24 mouse cellular contexts compared by ENCODE assay signal in the genomic region with DNA sequence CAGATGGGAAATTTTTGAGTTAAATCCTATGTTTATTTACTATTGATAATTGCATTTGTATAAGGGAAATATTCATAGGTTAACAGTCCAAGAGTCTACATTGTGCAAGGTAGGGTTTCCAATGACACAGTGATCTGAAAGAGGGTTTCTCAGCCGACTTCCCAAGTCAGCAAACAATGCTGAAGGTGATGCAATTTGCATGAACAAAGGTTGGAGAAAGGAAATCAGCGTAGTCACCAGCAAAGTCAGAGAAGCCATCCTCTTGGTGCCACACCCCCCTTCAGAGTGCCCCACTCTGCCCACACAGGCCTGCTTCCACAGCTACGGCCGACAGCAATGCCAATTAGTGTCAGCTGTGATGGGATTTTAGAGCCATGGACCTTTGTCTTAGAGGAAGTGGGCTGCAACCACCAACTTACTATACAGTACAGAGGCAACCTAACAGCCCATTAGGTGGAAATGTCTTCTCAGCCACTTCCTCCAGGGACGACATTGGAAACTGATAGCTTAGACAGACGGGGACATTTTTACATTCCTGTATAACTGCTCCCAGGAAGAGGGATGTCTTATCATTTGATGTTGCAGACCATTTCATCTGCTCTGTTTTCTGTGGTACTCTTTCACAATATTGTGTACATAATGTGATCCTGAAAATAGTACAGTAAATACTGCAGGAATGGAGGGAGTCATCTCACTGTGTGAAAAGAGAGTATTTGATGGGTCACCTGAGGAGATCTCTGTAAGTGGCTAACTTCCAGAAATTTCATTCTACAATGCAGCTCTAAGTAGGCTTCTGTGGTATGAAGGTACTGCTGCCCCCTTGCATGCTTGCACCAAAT.
DNase-seq lines count a peak whose midpoint lies in the region; ATAC-seq and TF ChIP-seq lines count a peak whose summit lies in the region.
"Had no signal": no experiment of that assay in that cellular context is flagged by ENCODE, and none has a peak within 500 bp of the region (broad histone marks: within the 10 kb centered on the region; RNA-seq: fewer than 3 reads in every experiment).

No protein-coding gene starts in this region.

- H3K4me1 ChIP-seq in liver, embryonic 14.5 days (replicated peaks; ENCODE audit: control insufficient read depth in 2 of 2, insufficient read depth in 2 of 2, low read length in 1 of 2), result peaks cover 0 to 2% of the 10 kb centered on the region in 2 experiments; a peak in 1 of 4 replicates
- H3K4me1 ChIP-seq in liver, postnatal 0 days (ENCODE audit: insufficient read depth), result peaks cover 8% of the 10 kb centered on the region; the same call in 1 of the 2 replicates
- no peaks in the 10 kb centered on the region for H3K4me1 ChIP-seq in kidney, embryonic 14.5 days (ENCODE audit: control insufficient read depth, insufficient read depth, low read length)
- H3K4me1 ChIP-seq: stomach, embryonic 15.5 days had no signal

- no peak for TF ChIP-seq CTCF in liver, embryonic 14.5 days (IDR thresholded peaks at IDR 0.05; ENCODE audit: low read depth)
- TF ChIP-seq CTCF in liver, postnatal 0 days (IDR thresholded peaks at IDR 0.05; ENCODE audit: low read depth), result no peak

- H3K9ac ChIP-seq in liver, embryonic 14.5 days (replicated peaks), result no peak overlapping the region
- H3K9ac ChIP-seq in liver, postnatal 0 days (replicated peaks), result no peak overlapping the region
- no peak overlapping the region for H3K9ac ChIP-seq in kidney, embryonic 14.5 days (ENCODE audit: low read depth, low read length)
- H3K9ac ChIP-seq: embryonic facial prominence, embryonic 12.5 days; hindbrain, embryonic 14.5 days; limb, embryonic 15.5 days; stomach, embryonic 15.5 days had no signal

- 0 out of 2 replicates have a peak, but pooled peaks have one; percentile 23 for ATAC-seq in liver, embryonic 14.5 days (ENCODE audit: insufficient read depth)
- peak; percentile 76 for ATAC-seq in granulocyte monocyte progenitor cell, adult 5-6 weeks (replicated peaks; ENCODE audit: poor library complexity, severe bottlenecking)
- peak; percentile 77 for ATAC-seq in liver, postnatal 0 days
- no peak for ATAC-seq in kidney, embryonic 14.5 days (ENCODE audit: low FRiP score, low TSS enrichment)
- ATAC-seq: forebrain, embryonic 16.5 days had no signal

- TF ChIP-seq EP300 in liver, embryonic 14.5 days (IDR thresholded peaks at IDR 0.05; ENCODE audit: low read depth), result no peak
- TF ChIP-seq EP300 in liver, postnatal 0 days (IDR thresholded peaks at IDR 0.05; ENCODE audit: low read depth), result peak; percentile 48

- no peak overlapping the region for H3K4me3 ChIP-seq in liver, embryonic 14.5 days (ENCODE audit: insufficient read depth in 1 of 2, low read depth in 2 of 2, low read length in 2 of 2)
- H3K4me3 ChIP-seq in liver, postnatal 0 days (ENCODE audit: low read depth, low read length), result no peak overlapping the region
- H3K4me3 ChIP-seq in kidney, embryonic 14.5 days (ENCODE audit: low read length), result no peak overlapping the region
- H3K4me3 ChIP-seq: embryonic facial prominence, embryonic 12.5 days; erythroblast, embryonic 14.5 days; limb, embryonic 15.5 days; megakaryocyte, embryonic 14.5 days; stomach, embryonic 15.5 days had no signal

- no peaks in the 10 kb centered on the region for H3K27me3 ChIP-seq in liver, embryonic 14.5 days (ENCODE audit: control insufficient read depth, insufficient read depth, low read length)
- no peaks in the 10 kb centered on the region for H3K27me3 ChIP-seq in liver, postnatal 0 days (ENCODE audit: insufficient read depth, low read length)
- H3K27me3 ChIP-seq in kidney, embryonic 14.5 days (ENCODE audit: control insufficient read depth, insufficient read depth, low read length), result no peaks in the 10 kb centered on the region
- H3K27me3 ChIP-seq: embryonic facial prominence, embryonic 12.5 days; limb, embryonic 15.5 days; megakaryocyte, embryonic 14.5 days; stomach, embryonic 15.5 days had no signal

- H3K36me3 ChIP-seq in liver, embryonic 14.5 days (replicated peaks; ENCODE audit: control insufficient read depth, insufficient read depth, low read depth), result no peaks in the 10 kb centered on the region
- no peaks in the 10 kb centered on the region for H3K36me3 ChIP-seq in liver, postnatal 0 days (replicated peaks; ENCODE audit: insufficient read depth, low read length)
- no peaks in the 10 kb centered on the region for H3K36me3 ChIP-seq in kidney, embryonic 14.5 days (ENCODE audit: control insufficient read depth, insufficient read depth, low read length)
- H3K36me3 ChIP-seq: embryonic facial prominence, embryonic 12.5 days; limb, embryonic 15.5 days; stomach, embryonic 15.5 days had no signal

- H3K9me3 ChIP-seq in liver, embryonic 14.5 days (ENCODE audit: control insufficient read depth, low read length), result no peaks in the 10 kb centered on the region
- no peaks in the 10 kb centered on the region for H3K9me3 ChIP-seq in liver, postnatal 0 days (ENCODE audit: low read length)
- H3K9me3 ChIP-seq in kidney, embryonic 14.5 days (ENCODE audit: control insufficient read depth, low read length), result no peaks in the 10 kb centered on the region
- H3K9me3 ChIP-seq: embryonic facial prominence, embryonic 12.5 days; limb, embryonic 15.5 days; megakaryocyte, embryonic 14.5 days; stomach, embryonic 15.5 days had no signal

- DNase-seq in liver, embryonic 14.5 days (ENCODE audit: low read depth in 3 of 3, low spot score in 3 of 3), result peak in 1 of 3 experiments; percentile 9
- no peak for DNase-seq in liver
- peak; percentile 15 for DNase-seq in liver, postnatal 0 days
- DNase-seq in left cerebral cortex, adult 18-20 months (ENCODE audit: low spot score in 2 of 2), result no peak
- DNase-seq in gastrocnemius, postnatal 4 days (ENCODE audit: low spot score in 2 of 2), result no peak
- DNase-seq in spleen, postnatal 14 days (ENCODE audit: low spot score in 2 of 2), result no peak
- DNase-seq: B cell, adult 2 months; cerebellum, adult 8-10 months; gastrocnemius, postnatal 25 days; heart, postnatal 10 days; layer of hippocampus, postnatal 36 days; lung, postnatal 10 days; right cerebral cortex, postnatal 14 days; spleen, adult 18-20 months had no signal

- H3K4me2 ChIP-seq in liver, embryonic 14.5 days (ENCODE audit: low read depth), result no peak overlapping the region; the same call in 1 of the 2 replicates
- peak overlapping the region; percentile 41 for H3K4me2 ChIP-seq in liver, postnatal 0 days (ENCODE audit: low read depth, low read length)
- H3K4me2 ChIP-seq in kidney, embryonic 14.5 days (replicated peaks; ENCODE audit: low read depth, low read length), result no peak overlapping the region
- H3K4me2 ChIP-seq: embryonic facial prominence, embryonic 12.5 days; hindbrain, embryonic 14.5 days; limb, embryonic 15.5 days; stomach, embryonic 15.5 days had no signal

- 15% methylated on average over 6 of the region's 6 CpGs for WGBS in liver, embryonic 14.5 days (ENCODE audit: insufficient replicate concordance)
- 14% methylated on average over 6 of the region's 6 CpGs for WGBS in liver, postnatal 0 days (ENCODE audit: insufficient replicate concordance)
- 49% methylated on average over 6 of the region's 6 CpGs for WGBS in kidney, embryonic 14.5 days

- no peak overlapping the region for H3K27ac ChIP-seq in liver, embryonic 14.5 days
- H3K27ac ChIP-seq in liver, postnatal 0 days (ENCODE audit: low read depth), result no peak overlapping the region
- H3K27ac ChIP-seq in kidney, embryonic 14.5 days (ENCODE audit: low read depth, low read length), result no peak overlapping the region
- H3K27ac ChIP-seq: embryonic facial prominence, embryonic 12.5 days; hindbrain, embryonic 14.5 days; kidney, postnatal 0 days; limb, embryonic 15.5 days; stomach, embryonic 15.5 days had no signal
